Mouse (Mus musculus) monocyte, adult 2 months (primary cell): ENCODE results near the gene Icmt.

ENCODE experiments used
- DNase-seq, 2 experiments: peaks; one replicate each; pipeline ENCODE4 v3.0.0; 2022; ENCODE audit warnings: low spot score in 2 of 2, low read depth in 1 of 2

Gene Icmt

GRCm38 (mm10) chr4:152338419-152339292, 41.6 kb downstream of the Icmt start, which contains the start of gene Chd5:
Chd5 (plus strand) TSS chr4:152338651.
- DNase-seq, result no peak

DNA sequence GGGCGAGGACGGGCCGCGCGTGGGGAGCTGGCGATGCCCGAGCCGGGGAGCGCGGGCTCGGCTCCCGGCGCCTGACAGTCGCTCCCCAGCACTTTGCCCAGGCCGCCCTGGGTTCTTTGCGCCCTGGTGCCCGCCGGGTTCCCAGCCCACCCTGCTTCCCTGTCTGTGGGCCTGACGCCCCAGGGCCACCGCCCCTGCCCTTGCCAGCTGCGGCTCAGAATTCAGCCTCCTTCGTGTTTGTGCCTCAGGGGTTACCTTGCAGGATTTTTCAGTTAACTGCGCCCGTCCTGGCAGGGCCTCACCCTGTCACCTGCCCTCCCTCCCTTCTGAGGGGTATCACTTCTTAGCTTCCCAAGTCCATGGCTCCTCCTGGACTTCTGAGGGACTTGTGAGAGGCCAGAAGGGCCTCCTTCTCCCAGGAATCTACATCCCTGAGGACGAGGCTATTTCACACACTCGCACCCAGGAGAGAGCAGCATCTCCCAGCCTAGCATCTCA, 42.3 kb downstream of the Icmt start:
- DNase-seq, result no peak

DNA sequence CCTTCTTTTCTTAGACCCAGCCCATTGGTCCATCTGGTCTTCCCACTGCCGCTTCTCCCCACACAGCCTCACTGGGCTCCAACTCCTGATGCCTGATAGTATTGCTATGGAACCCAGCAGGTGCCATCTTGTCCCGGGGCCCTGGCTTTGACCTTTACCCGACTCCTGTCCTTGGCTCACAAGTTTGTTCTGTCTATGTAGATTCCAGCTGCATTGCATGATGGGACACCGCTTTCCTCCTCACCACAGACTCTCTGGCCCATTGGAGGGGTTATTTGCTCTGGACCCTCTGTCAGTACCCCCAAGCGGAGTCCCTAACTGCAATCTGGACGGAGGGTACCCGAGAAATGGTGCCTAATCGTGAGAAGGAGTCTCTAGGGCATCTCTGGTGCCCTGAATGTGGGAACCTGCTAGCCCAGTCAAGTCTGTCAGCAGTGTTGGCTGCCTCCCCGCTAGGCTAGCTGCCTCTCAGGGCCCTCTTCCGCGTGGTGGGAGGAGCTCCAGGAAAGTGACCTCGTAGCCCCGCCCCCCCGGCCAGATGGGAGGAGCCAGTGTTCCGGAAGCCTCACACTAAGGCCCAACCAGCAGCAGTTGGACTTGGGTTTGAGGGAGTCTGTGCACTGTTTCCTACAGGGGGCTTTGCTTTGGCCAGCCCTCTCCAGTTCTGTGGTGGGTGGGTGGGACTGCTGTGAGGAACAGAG, 43.7 kb downstream of the Icmt start:
- no peak for DNase-seq

- no peak for DNase-seq
Observed at GRCm38 (mm10) chr4:152343296-152343695, 46.3 kb downstream of the Icmt start.

GRCm38 (mm10) chr4:152344651-152345050, 47.6 kb downstream of the Icmt start:
- DNase-seq, result no peak

- DNase-seq, result peak; percentile 32 to 50
Observed at GRCm38 (mm10) chr4:152345120-152345889, 48.3 kb downstream of the Icmt start.

DNA sequence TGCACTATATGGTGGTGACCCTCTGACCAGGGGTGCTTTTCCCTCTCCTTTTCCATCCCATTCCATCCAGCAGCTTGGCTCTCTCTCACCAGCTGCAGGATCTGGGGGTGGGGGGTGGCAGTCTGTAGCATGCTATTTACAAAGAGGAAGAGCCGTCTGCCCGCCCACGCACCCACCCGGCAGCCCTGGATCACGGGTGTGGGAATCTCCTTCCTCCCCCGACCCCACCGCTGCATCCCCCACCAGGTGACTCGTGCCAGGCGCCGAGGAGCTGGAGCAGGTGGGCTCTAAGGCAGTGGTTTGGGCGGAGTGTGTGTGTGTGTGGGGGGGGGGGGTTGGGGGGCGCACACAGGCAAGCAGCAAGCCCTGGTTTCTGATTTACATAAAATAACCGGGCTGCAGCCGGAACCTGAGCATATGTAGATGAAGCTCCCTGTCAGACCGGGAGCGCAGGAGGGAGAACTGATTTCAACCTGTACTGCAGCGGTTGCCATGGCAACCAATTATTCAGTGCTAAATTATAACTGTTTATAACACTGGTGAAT, 52.9 kb downstream of the Icmt start:
- no peak for DNase-seq

GRCm38 (mm10) chr4:152350722-152351421, 53.8 kb downstream of the Icmt start:
- no peak for DNase-seq

- DNase-seq, result peak in 1 of 2 experiments; percentile 10
Observed at GRCm38 (mm10) chr4:152351422-152352305, 54.6 kb downstream of the Icmt start.

DNA sequence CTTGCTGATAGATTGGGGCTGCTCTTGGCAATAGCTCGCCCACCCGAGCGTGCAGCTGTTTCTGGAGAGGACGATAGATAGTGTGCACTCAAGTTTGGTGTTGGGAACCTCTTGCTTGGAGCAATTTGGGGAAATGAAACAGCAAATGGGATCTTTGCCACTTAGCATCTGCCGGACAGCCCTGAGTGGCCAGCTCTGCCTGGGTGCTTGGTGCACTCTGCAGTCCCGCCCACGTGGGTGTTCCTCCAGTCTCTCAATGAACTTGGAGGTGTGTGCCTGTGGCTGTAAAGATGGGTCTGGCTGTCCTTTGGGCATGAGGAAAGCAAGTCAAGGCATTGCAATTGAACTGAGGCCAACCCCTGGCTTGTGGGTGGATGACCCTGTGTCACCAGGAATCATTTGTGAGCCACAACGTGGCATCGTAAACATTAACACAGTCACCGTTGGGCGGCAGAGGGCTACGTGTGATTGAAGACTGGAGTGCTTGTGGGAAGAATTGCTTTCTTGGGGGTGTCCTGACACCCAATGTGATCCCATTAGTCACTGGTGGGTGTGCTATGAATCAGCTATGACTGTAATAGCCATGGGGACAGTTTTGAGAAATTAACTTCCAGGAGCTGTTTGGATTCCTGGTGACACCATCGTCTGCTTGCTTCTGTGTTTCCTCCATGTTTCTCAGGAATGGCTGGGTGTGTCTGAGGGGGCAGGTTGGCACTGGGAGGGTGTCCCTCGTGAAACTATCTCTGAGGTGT, 57.0 kb downstream of the Icmt start:
- no peak for DNase-seq

GRCm38 (mm10) chr4:152355672-152356071, 58.6 kb downstream of the Icmt start:
- no peak for DNase-seq
